Mouse (Mus musculus) CH12.LX (cell line): Measurements from ENCODE around the gene Ggact. TPM values are rescaled to one million over a fixed set of nuclear protein-coding genes. Genes with fewer than 3 reads are reported as not detected.

Experiments used
- DNase-seq: peaks from one replicate; pipeline ENCODE4 v3.0.0-alpha.2; 2013; ENCODE audit errors: extremely low read depth
- H3K27ac ChIP-seq: 2 replicates; pipeline ENCODE4 v1.5.1; 2012; ENCODE audit warnings: low read depth, mild to moderate bottlenecking, control low read depth, moderate library complexity; ENCODE audit not compliant: insufficient read depth
- H3K27me3 ChIP-seq: replicated peaks from 2 replicates; pipeline ENCODE3; 2012; ENCODE audit warnings: inconsistent platforms
- H3K36me3 ChIP-seq, 2 experiments: replicated peaks in 1 of 2; 2 replicates each; pipeline versions ENCODE3 to v1.6.1; 2012; ENCODE audit warnings: inconsistent platforms in 1 of 2, low read length in 1 of 2, mild to moderate bottlenecking in 1 of 2, mixed read lengths in 1 of 2, moderate library complexity in 1 of 2; ENCODE audit not compliant: control insufficient read depth in 1 of 2, insufficient read depth in 1 of 2
- H3K4me1 ChIP-seq, 2 experiments: 2 replicates each; pipeline ENCODE4 v1.6.1; 2012; ENCODE audit warnings: inconsistent platforms in 1 of 2, moderate library complexity in 1 of 2; ENCODE audit not compliant: insufficient read depth in 2 of 2, control insufficient read depth in 1 of 2
- H3K4me2 ChIP-seq: 2 replicates; pipeline ENCODE4 v1.6.1; 2012; ENCODE audit warnings: low read depth, mild to moderate bottlenecking, control low read depth; ENCODE audit not compliant: poor library complexity, insufficient read depth, severe bottlenecking
- H3K4me3 ChIP-seq, 3 experiments: fragments of 150-350 bp in 1 of 3; sonication (generic) in 1 of 3; replicated peaks in 1 of 3; 2 replicates each; pipeline versions ENCODE3 to v1.5.1; 2011 to 2012; ENCODE audit warnings: low read depth in 2 of 3, low read length in 2 of 3, mild to moderate bottlenecking in 2 of 3, moderate library complexity in 2 of 3, control low read depth in 1 of 3, improper control_type of control experiment in 1 of 3, inconsistent platforms in 1 of 3, mixed read lengths in 1 of 3; ENCODE audit not compliant: poor library complexity in 1 of 3
- H3K79me2 ChIP-seq: replicated peaks from 2 replicates; pipeline ENCODE4 v1.6.1; 2012; ENCODE audit warnings: mild to moderate bottlenecking, moderate library complexity; ENCODE audit not compliant: control insufficient read depth, poor library complexity, insufficient read depth, severe bottlenecking; ENCODE audit errors: extremely low read depth
- H3K9ac ChIP-seq: 2 replicates; pipeline ENCODE4 v1.6.1; 2012; ENCODE audit warnings: low read depth, mild to moderate bottlenecking, control low read depth, moderate library complexity; ENCODE audit not compliant: insufficient read depth
- H3K9me3 ChIP-seq: replicated peaks from 2 replicates; pipeline ENCODE3; 2012; ENCODE audit warnings: low read length, inconsistent platforms, mixed read lengths
- CHD1 ChIP-seq: IDR thresholded peaks from 2 replicates; pipeline ENCODE4 v1.6.1; 2012; ENCODE audit warnings: low read depth, low read length, improper control_type of control experiment, inconsistent platforms
- CTCF ChIP-seq, 2 experiments: IDR thresholded peaks in 1 of 2; conservative IDR thresholded peaks in 1 of 2; 2 replicates each; pipeline ENCODE4 v1.5.1; 2011 to 2012; ENCODE audit warnings: low read depth in 2 of 2, low read length in 2 of 2, improper control_type of control experiment in 1 of 2, inconsistent platforms in 1 of 2, mild to moderate bottlenecking in 1 of 2, moderate library complexity in 1 of 2
- E2F4 ChIP-seq: IDR thresholded peaks from 2 replicates; pipeline ENCODE4 v1.6.1; 2011; ENCODE audit warnings: low read depth, low read length, improper control_type of control experiment; ENCODE audit not compliant: insufficient replicate concordance
- EP300 ChIP-seq: IDR thresholded peaks from 2 replicates; pipeline ENCODE4 v1.6.1; 2011; ENCODE audit warnings: low read length, improper control_type of control experiment
- ETS1 ChIP-seq: conservative IDR thresholded peaks from 2 replicates; pipeline ENCODE4 v1.6.1; 2012; ENCODE audit warnings: low read depth, mild to moderate bottlenecking, inconsistent platforms, low read length, improper control_type of control experiment, moderate library complexity
- GABPA ChIP-seq: IDR thresholded peaks from 2 replicates; pipeline ENCODE4 v1.6.1; 2012; ENCODE audit warnings: low read depth, low read length, improper control_type of control experiment, inconsistent platforms; ENCODE audit not compliant: insufficient replicate concordance
- HCFC1 ChIP-seq: IDR thresholded peaks from 2 replicates; pipeline ENCODE4 v1.6.1; 2012; ENCODE audit warnings: low read depth, mild to moderate bottlenecking, inconsistent platforms, low read length, improper control_type of control experiment
- IRF4 ChIP-seq: IDR thresholded peaks from 2 replicates; pipeline ENCODE4 v1.6.1; 2014; ENCODE audit warnings: low read depth, mild to moderate bottlenecking, inconsistent platforms, low read length, improper control_type of control experiment
- JUN ChIP-seq: IDR thresholded peaks from 2 replicates; pipeline ENCODE4 v1.6.1; 2011; ENCODE audit warnings: low read depth, mild to moderate bottlenecking, low read length, improper control_type of control experiment, moderate library complexity; ENCODE audit not compliant: insufficient read depth
- JUND ChIP-seq: conservative IDR thresholded peaks from 2 replicates; pipeline ENCODE4 v1.6.1; 2011; ENCODE audit warnings: low read depth, low read length, improper control_type of control experiment
- KAT2A ChIP-seq: IDR thresholded peaks from 2 replicates; pipeline ENCODE4 v1.6.1; 2012; ENCODE audit warnings: low read length, improper control_type of control experiment, inconsistent platforms; ENCODE audit not compliant: insufficient replicate concordance
- MAZ ChIP-seq: IDR thresholded peaks from 2 replicates; pipeline ENCODE4 v1.6.1; 2012; ENCODE audit warnings: low read depth, mild to moderate bottlenecking, inconsistent platforms, low read length, improper control_type of control experiment, moderate library complexity
- MEF2A ChIP-seq: IDR thresholded peaks from 2 replicates; pipeline ENCODE4 v1.6.1; 2014; ENCODE audit warnings: low read depth, mild to moderate bottlenecking, inconsistent platforms, low read length, improper control_type of control experiment, borderline replicate concordance
- MXI1 ChIP-seq: IDR thresholded peaks from 2 replicates; pipeline ENCODE4 v1.6.1; 2011; ENCODE audit warnings: mild to moderate bottlenecking, low read depth, low read length, improper control_type of control experiment
- MYC ChIP-seq: IDR thresholded peaks from 2 replicates; pipeline ENCODE4 v1.6.1; 2011; ENCODE audit warnings: low read depth, mild to moderate bottlenecking, improper control_type of control experiment, low read length
- NELFE ChIP-seq: IDR thresholded peaks from 2 replicates; pipeline ENCODE4 v1.6.1; 2011; ENCODE audit warnings: low read depth, low read length, improper control_type of control experiment
- PAX5 ChIP-seq: IDR thresholded peaks from 2 replicates; pipeline ENCODE4 v1.6.1; 2012; ENCODE audit warnings: low read length, inconsistent platforms, mixed read lengths
- POLR2A ChIP-seq: IDR thresholded peaks from 2 replicates; pipeline ENCODE4 v1.6.1; 2011; ENCODE audit warnings: low read depth, mild to moderate bottlenecking, improper control_type of control experiment, low read length
- RAD21 ChIP-seq: IDR thresholded peaks from 2 replicates; pipeline ENCODE4 v1.6.1; 2011; ENCODE audit warnings: low read depth, mild to moderate bottlenecking, low read length, improper control_type of control experiment, moderate library complexity
- RCOR1 ChIP-seq: conservative IDR thresholded peaks from 2 replicates; pipeline ENCODE4 v1.6.1; 2012; ENCODE audit warnings: low read depth, mild to moderate bottlenecking, inconsistent platforms, low read length, improper control_type of control experiment
- SMC3 ChIP-seq: IDR thresholded peaks from 2 replicates; pipeline ENCODE4 v1.6.1; 2011; ENCODE audit warnings: low read depth, low read length, improper control_type of control experiment
- TBP ChIP-seq: conservative IDR thresholded peaks from 2 replicates; pipeline ENCODE4 v1.6.1; 2011; ENCODE audit warnings: low read depth, low read length, improper control_type of control experiment
- USF1 ChIP-seq: IDR thresholded peaks from 2 replicates; pipeline ENCODE4 v1.6.1; 2014; ENCODE audit warnings: low read depth, mild to moderate bottlenecking, inconsistent platforms, low read length, improper control_type of control experiment
- ZC3H11A ChIP-seq: IDR thresholded peaks from 2 replicates; pipeline ENCODE4 v1.6.1; 2012; ENCODE audit warnings: low read depth, mild to moderate bottlenecking, inconsistent platforms, low read length, improper control_type of control experiment
- ZNF384 ChIP-seq: IDR thresholded peaks from 2 replicates; pipeline ENCODE4 v1.6.1; 2012; ENCODE audit warnings: low read depth, low read length, improper control_type of control experiment, inconsistent platforms
- dilution Hi-C: fragments of 300-500 bp; cut with MboI; formaldehyde crosslinking; loops from 2 replicates; pipeline ENCODE4 v1.14.3; 2020; ENCODE audit warnings: low sequenced_read_pairs; ENCODE audit not compliant: extremely low pct_unique_long_range_greater_than_20kb, extremely low pct_ligation_motif_present
- in situ Hi-C: fragments of 300-500 bp; cut with MboI; formaldehyde crosslinking; loops from 3 replicates; pipeline ENCODE4 v1.14.3; 2019; ENCODE audit warnings: low sequenced_read_pairs, low pct_ligation_motif_present, low pct_unique_long_range_greater_than_20kb, mixed read lengths
- polyA plus RNA-seq: library from polyadenylated mRNA; unstranded; fragments of >175 nt; gene quantifications from 2 replicates; pipeline ENCODE4 v1.2.1, GENCODE M21; 2012; ENCODE audit warnings: low read depth; ENCODE audit not compliant: insufficient read length
- total RNA-seq, 2 experiments: library from RNA; depleted of rRNA; stranded (reverse); fragments of 300-350 nt in 1 of 2; fragments of >200 nt in 1 of 2; gene quantifications; 2 replicates each; pipeline ENCODE4 v1.2.3; 2012 to 2014

The Ggact gene
- total and polyA plus RNA-seq, 3 experiments, result 30.6 to 40.3 (median 31.7) TPM

DNA sequence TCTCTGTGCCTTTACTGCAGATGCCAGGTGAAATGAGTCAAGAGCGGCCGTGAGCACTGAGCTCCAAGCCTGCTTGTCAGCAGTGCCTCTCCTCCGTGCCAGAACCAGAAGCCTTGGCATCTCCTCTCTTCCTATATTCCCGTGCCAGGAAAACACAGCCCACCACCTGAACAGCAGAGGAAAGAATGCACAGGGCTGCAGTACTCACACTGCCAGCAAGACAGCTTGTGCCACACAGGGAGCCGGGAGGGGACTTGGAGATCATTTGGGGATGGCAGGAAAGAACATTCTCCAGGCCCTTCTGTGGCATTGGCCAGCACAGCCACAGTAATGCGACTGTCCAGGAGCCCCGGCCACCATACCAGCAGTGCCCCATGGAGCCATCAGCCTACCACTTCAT lies 27.7 kb downstream of the Ggact start:
- no peak overlapping the region for H3K27ac ChIP-seq
- no peak overlapping the region for H3K9ac ChIP-seq
- TF ChIP-seq SMC3 (no peak), HCFC1 (no peak), RAD21 (no peak), PAX5 (no peak), EP300 (no peak), CHD1 (no peak), POLR2A (no peak), E2F4 (no peak), JUND (no peak), MYC (no peak), ETS1 (no peak)
- no peak for DNase-seq
- no peaks in the 10 kb centered on the region for H3K79me2 ChIP-seq
- no peak overlapping the region for H3K4me2 ChIP-seq
- no peak overlapping the region for H3K4me3 ChIP-seq
- H3K9me3 ChIP-seq, result no peaks in the 10 kb centered on the region
- peaks cover 53 to 72% of the 10 kb centered on the region in 2 experiments for H3K36me3 ChIP-seq
- no peaks in the 10 kb centered on the region for H3K27me3 ChIP-seq
- dilution Hi-C loops, result no loop called here
- in situ Hi-C loops, result loop anchor here (25.0 kb wide), 2 partner anchors 374 to 674 kb away; no protein-coding TSS in a partner anchor
- peaks cover 0 to 10% of the 10 kb centered on the region in 2 experiments; a peak in 1 of 4 replicates for H3K4me1 ChIP-seq

DNA sequence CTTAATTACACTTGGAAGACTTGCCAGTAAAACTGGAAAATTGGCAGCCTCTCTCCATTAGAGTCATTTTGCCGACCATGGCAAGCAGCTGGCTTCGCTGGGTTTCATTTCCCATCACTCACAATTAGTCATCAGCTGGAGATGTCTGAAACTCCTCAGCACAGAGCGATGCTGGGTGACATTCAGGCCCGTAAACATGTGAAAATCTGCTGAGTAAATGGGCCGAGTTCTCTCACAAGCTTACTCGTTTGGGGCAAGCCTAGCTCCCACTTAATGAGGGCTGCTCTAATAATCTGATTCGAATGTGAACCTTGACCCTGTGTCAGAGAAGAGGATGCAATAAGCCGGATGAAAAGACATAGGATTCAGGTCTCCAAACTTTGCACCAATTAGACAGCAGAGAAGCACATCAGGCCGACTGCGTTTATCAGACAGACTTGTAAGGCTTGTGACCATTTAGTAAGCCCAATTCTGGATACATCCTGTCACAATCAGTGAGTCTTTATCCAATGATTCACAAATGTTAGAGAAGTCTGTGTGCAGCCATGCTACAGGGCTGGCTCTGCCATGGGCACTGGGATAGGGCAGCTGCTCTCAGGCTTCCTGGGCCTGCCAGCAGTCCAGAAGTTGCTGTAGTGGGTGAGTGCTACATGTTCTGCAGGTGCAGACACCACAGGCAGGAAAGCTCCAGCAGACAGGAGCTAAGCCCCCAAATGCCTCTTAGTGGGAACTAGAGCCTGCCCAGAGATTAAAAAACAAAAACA lies 29.6 kb downstream of the Ggact start:
- dilution Hi-C loops (no loop called here), in situ Hi-C loops (loop anchor here (25.0 kb wide), 2 partner anchors 372 to 672 kb away; no protein-coding TSS in a partner anchor)
- Histone ChIP-seq H3K9me3 (no peaks in the 10 kb centered on the region), H3K4me3 (no peak overlapping the region), H3K36me3 (peaks cover 40 to 61% of the 10 kb centered on the region in 2 experiments), H3K9ac (no peak overlapping the region), H3K27me3 (no peaks in the 10 kb centered on the region), H3K4me1 (peaks cover 0 to 17% of the 10 kb centered on the region in 2 experiments; a peak in 2 of 4 replicates), H3K27ac (no peak overlapping the region), H3K4me2 (no peak overlapping the region), H3K79me2 (no peaks in the 10 kb centered on the region)
- no peak for DNase-seq
- no peak for TF ChIP-seq RCOR1
- TF ChIP-seq GABPA, result no peak
- TF ChIP-seq JUN, result no peak
- no peak for TF ChIP-seq JUND
- no peak for TF ChIP-seq MAZ
- TF ChIP-seq KAT2A, result no peak
- no peak for TF ChIP-seq IRF4
- no peak for TF ChIP-seq HCFC1
- no peak for TF ChIP-seq PAX5
- TF ChIP-seq CHD1, result no peak
- no peak for TF ChIP-seq ZNF384
- no peak for TF ChIP-seq MEF2A
- no peak for TF ChIP-seq CTCF (conservative IDR thresholded peaks at IDR 0.05 in 1 of 2, IDR thresholded peaks at IDR 0.05 in 1 of 2; ENCODE audit: low read depth in 2 of 2, low read length in 2 of 2)
- no peak for TF ChIP-seq TBP
- TF ChIP-seq NELFE, result no peak
- no peak for TF ChIP-seq ZC3H11A
- TF ChIP-seq MXI1, result no peak
- no peak for TF ChIP-seq USF1
